Mouse (Mus musculus) Patski (cell line): ENCODE data around the gene Ptprn. TPM values are rescaled to one million over a fixed set of nuclear protein-coding genes. Genes with fewer than 3 reads are reported as not detected.
"Not testable (repeated sequence)": the region's sequence is repeated elsewhere in the genome, so short reads cannot be mapped to it uniquely, and the experiment has no call there.

Source experiments
- ATAC-seq: fragments of 100-300 bp; one replicate; pipeline ENCODE4 v1.8.0; 2021
- CTCF ChIA-PET: fragments of 350-600 bp; sonication (Branson Sonifier 250); formaldehyde crosslinking; loops from one replicate; lab custom pipeline; 2022; ENCODE audit warnings: inconsistent platforms; lab: Charles Lee
- POLR2A ChIA-PET: fragments of 350-600 bp; sonication (Branson Sonifier 250); formaldehyde crosslinking; loops from one replicate; lab custom pipeline; 2022; ENCODE audit warnings: antibody characterized with exemption, inconsistent platforms; lab: Charles Lee
- DNase-seq: peaks from one replicate; pipeline ENCODE4 v3.0.0-alpha.2; 2011; ENCODE audit warnings: low read depth, low spot score
- H3K27me3 ChIP-seq: fragments of 371-371 bp; one replicate; pipeline ENCODE4 v1.5.1; 2021
- CTCF ChIP-seq: fragments of 100-300 bp; IDR thresholded peaks from one replicate; pipeline ENCODE4 v1.5.1; 2021
- in situ Hi-C: fragments of 300-500 bp; cut with MboI; formaldehyde crosslinking; loops from 3 replicates; pipeline ENCODE4 v1.11.1; 2018; ENCODE audit warnings: low pct_unique_long_range_greater_than_20kb, mixed read lengths
- polyA plus RNA-seq: library from polyadenylated mRNA; unstranded; gene quantifications from one replicate; pipeline ENCODE4 v1.2.3, GENCODE M21; 2021

The Ptprn gene
- polyA plus RNA-seq, 1 experiment from 2014 or later = 0.33 TPM

DNA sequence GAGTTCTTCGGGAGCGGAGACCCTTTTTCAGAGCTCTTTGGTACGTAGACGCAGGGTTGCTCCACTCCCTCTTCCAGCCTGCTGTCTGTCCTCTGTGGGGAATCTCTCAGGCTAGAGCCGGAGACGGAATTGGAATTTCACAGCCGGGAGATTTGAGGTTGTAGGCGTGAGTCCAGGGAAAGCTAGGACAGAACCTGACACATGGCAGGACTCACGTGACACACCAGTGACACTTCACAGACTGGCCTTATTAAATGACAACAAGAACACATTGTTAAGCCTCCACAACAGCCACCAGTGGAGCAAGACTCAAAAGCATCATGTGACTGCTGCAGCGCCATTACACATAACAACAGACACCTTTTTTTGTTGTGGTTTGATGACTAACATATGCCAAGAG is 24.7 kb downstream of the Ptprn start:
- in situ Hi-C loops = no loop called here
- no peak for ATAC-seq
- no peak for DNase-seq
- POLR2A ChIA-PET = no interaction called here
- no peak for TF ChIP-seq CTCF
- H3K27me3 ChIP-seq = no peaks in the 10 kb centered on the region
- CTCF ChIA-PET = no interaction called here

- H3K27me3 ChIP-seq = no peaks in the 10 kb centered on the region
- ATAC-seq = peak; percentile 89
- ChIA-PET POLR2A (interaction anchor here (1.1 to 2.9 kb wide), 6 partner anchors 10 to 26 kb away, joined by 3 to 13 read pairs (median 6); partner anchors contain the start of genes Glb1l, Stk16 and Tuba4a), CTCF (interaction anchor here (0.9 to 2.3 kb wide), 4 partner anchors 10 to 20 kb away, joined by 3 to 9 read pairs (median 6); no protein-coding TSS in a partner anchor)
- DNase-seq = no peak
- in situ Hi-C loops = no loop called here
- no peak for TF ChIP-seq CTCF
Observed at GRCm38 (mm10) chr1:75236117-75237050, 27.9 kb downstream of the Ptprn start, which contains the start of gene Dnajb2. Gene Dnajb2 (plus strand): TSS chr1:75236406.

- in situ Hi-C loops = no loop called here
- TF ChIP-seq CTCF = no peak
- CTCF ChIA-PET = interaction anchor here (0.6 to 2.3 kb wide), 5 partner anchors 9 to 18 kb away, joined by 3 to 9 read pairs (median 4); partner anchors contain the start of gene Tuba4a
- ATAC-seq (peak; percentile 36), DNase-seq (no peak)
- no peaks in the 10 kb centered on the region for H3K27me3 ChIP-seq
- POLR2A ChIA-PET = interaction anchor here (1.5 to 2.9 kb wide), 2 partner anchors 9 to 20 kb away, joined by 3 to 8 read pairs; no protein-coding TSS in a partner anchor
Observed at GRCm38 (mm10) chr1:75234606-75235005, 29.7 kb downstream of the Ptprn start.

DNA sequence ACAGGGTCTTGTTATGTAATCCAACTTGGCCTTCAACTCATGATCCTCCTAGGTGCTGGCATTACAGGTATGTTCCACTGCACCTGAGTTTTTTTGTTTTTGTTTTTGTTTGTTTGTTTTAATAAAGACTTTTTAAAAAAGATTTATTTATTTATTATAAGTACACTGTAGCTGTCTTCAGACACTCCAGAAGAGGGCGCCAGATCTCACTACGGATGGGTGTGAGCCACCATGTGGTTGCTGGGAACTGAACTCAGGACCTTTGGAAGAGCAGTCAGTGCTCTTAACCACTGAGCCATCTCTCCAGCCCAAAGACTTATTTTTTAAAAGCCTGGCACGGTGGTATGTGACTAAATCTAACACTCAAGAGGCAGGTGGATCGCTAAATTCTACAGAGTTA is 31.8 kb downstream of the Ptprn start:
- in situ Hi-C loops, DNase-seq, H3K27me3 ChIP-seq, ATAC-seq: not testable (repeated sequence)
- ChIA-PET CTCF (interaction anchor here (0.9 kb wide), 1 partner anchor 11 kb away, joined by 3 read pairs; no protein-coding TSS in a partner anchor), POLR2A (interaction anchor here (1.4 kb wide), 1 partner anchor 14 kb away, joined by 6 read pairs; no protein-coding TSS in a partner anchor)

- DNase-seq (no peak), ATAC-seq (no peak)
- in situ Hi-C loops = no loop called here
- ChIA-PET CTCF (no interaction called here), POLR2A (interaction anchor here (1.4 kb wide), 1 partner anchor 13 kb away, joined by 6 read pairs; no protein-coding TSS in a partner anchor)
- TF ChIP-seq CTCF = no peak
- no peaks in the 10 kb centered on the region for H3K27me3 ChIP-seq
Observed at GRCm38 (mm10) chr1:75231664-75232152, 32.6 kb downstream of the Ptprn start, which contains the start of gene A630095N17Rik. Gene A630095N17Rik (minus strand): TSS chr1:75232102.

- H3K27me3 ChIP-seq = no peaks in the 10 kb centered on the region
- TF ChIP-seq CTCF = no peak
- ATAC-seq = no peak
- ChIA-PET CTCF (no interaction called here), POLR2A (interaction anchor here (0.8 to 1.4 kb wide), 2 partner anchors 11 to 12 kb away, joined by 3 to 6 read pairs; no protein-coding TSS in a partner anchor)
- DNase-seq = no peak
- in situ Hi-C loops = no loop called here
Observed at GRCm38 (mm10) chr1:75231224-75231623, 33.1 kb downstream of the Ptprn start.

- DNase-seq (no peak), ATAC-seq (no peak)
- in situ Hi-C loops = no loop called here
- no peak for TF ChIP-seq CTCF
- ChIA-PET POLR2A (interaction anchor here (0.8 kb wide), 1 partner anchor 10 kb away, joined by 3 read pairs; no protein-coding TSS in a partner anchor), CTCF (no interaction called here)
- no peaks in the 10 kb centered on the region for H3K27me3 ChIP-seq
Observed at GRCm38 (mm10) chr1:75230335-75230994, 33.8 kb downstream of the Ptprn start.

DNA sequence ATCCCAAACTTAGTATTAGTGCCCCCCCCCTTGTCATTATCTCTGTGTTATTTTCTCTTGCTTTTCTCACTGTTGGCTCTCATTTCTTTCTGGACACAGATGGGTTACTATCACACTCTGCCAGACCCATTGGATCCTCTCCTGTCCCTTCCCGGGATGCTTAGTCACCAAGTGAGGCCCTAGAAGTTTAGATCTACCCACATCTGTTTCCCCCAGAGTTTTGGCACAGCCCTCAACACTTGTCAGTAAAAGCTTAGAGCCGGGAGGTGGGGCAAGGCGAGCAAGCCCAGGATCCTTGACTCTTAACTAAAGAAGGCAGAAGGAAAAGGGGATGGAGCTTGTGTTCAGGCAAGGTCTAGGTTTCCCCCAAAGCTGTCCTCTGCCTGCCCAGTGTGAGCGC is 35.1 kb downstream of the Ptprn start:
- no peak for ATAC-seq
- no peak for DNase-seq
- in situ Hi-C loops = no loop called here
- ChIA-PET POLR2A (no interaction called here), CTCF (interaction anchor here (2.1 kb wide), 1 partner anchor 22 kb away, joined by 7 read pairs; no protein-coding TSS in a partner anchor)
- H3K27me3 ChIP-seq = no peaks in the 10 kb centered on the region
- no peak for TF ChIP-seq CTCF

GRCm38 (mm10) chr1:75227653-75228052 is 36.6 kb downstream of the Ptprn start:
- ChIA-PET CTCF (interaction anchor here (2.1 kb wide), 1 partner anchor 24 kb away, joined by 7 read pairs; no protein-coding TSS in a partner anchor), POLR2A (no interaction called here)
- TF ChIP-seq CTCF = no peak
- ATAC-seq = no peak
- in situ Hi-C loops = no loop called here
- no peak for DNase-seq
- no peaks in the 10 kb centered on the region for H3K27me3 ChIP-seq

DNA sequence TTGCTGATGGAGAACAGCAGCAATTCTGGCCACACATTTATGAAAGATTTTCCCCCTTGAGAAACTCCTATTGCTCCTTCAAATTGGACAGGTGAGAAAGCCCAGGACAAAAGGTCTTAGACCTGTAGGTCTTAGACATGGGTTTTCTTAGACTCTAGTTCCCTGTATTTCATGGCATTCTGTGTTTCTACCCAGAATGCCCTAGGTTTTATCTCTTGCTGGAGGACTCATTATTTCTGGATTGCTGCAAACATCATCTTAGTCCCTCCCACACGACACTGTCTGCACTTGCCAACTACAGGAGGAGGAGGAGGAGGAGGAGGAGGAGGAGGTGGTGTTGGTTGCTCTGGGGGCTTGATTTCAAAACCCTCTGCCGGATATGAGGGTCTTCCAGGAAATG is 38.2 kb downstream of the Ptprn start:
- in situ Hi-C loops = no loop called here
- ATAC-seq (no peak), DNase-seq (no peak)
- POLR2A ChIA-PET = interaction anchor here (0.9 kb wide), 1 partner anchor 8 kb away, joined by 3 read pairs; no protein-coding TSS in a partner anchor
- no peak for TF ChIP-seq CTCF
- CTCF ChIA-PET = no interaction called here
- H3K27me3 ChIP-seq = no peaks in the 10 kb centered on the region
